Mouse (Mus musculus) ES-Bruce4 (cell line): ENCODE measurements around the gene Epb41l1. TPM values are rescaled to one million over a fixed set of nuclear protein-coding genes. Genes with fewer than 3 reads are reported as not detected.

ENCODE experiments used
- H3K27ac ChIP-seq: 2 replicates; pipeline ENCODE4 v1.5.1; 2012; ENCODE audit warnings: low read length, inconsistent platforms; ENCODE audit not compliant: insufficient read depth
- H3K27me3 ChIP-seq: 2 replicates; pipeline ENCODE4 v1.6.1; 2012; ENCODE audit warnings: mild to moderate bottlenecking, low read length, inconsistent platforms; ENCODE audit not compliant: control insufficient read depth, poor library complexity, insufficient read depth, severe bottlenecking
- H3K36me3 ChIP-seq: 2 replicates; pipeline ENCODE4 v1.6.1; 2012; ENCODE audit warnings: inconsistent platforms, mild to moderate bottlenecking, low read length, moderate library complexity; ENCODE audit not compliant: control insufficient read depth, poor library complexity, insufficient read depth, severe bottlenecking
- H3K4me1 ChIP-seq: one replicate; pipeline ENCODE4 v1.8.1; 2011; ENCODE audit warnings: low read length; ENCODE audit not compliant: control insufficient read depth, insufficient read depth
- H3K4me3 ChIP-seq: 2 replicates; pipeline ENCODE4 v1.5.1; 2011; ENCODE audit warnings: low read depth, mild to moderate bottlenecking, low read length
- H3K9ac ChIP-seq: 2 replicates; pipeline ENCODE4 v1.6.1; 2012; ENCODE audit warnings: low read depth, mild to moderate bottlenecking, inconsistent platforms; ENCODE audit not compliant: poor library complexity, severe bottlenecking
- H3K9me3 ChIP-seq: replicated peaks from 2 replicates; pipeline ENCODE4 v1.6.1; 2012; ENCODE audit warnings: mild to moderate bottlenecking, low read length, inconsistent platforms; ENCODE audit not compliant: control insufficient read depth, poor library complexity, insufficient read depth, severe bottlenecking
- CTCF ChIP-seq: IDR thresholded peaks from one replicate; pipeline ENCODE4 v1.8.1; 2011; ENCODE audit warnings: low read depth, low read length
- EP300 ChIP-seq: IDR thresholded peaks from 2 replicates; pipeline ENCODE4 v1.6.1; 2011; ENCODE audit warnings: low read depth, low read length; ENCODE audit not compliant: insufficient read depth
- POLR2A ChIP-seq: IDR thresholded peaks from one replicate; pipeline ENCODE4 v1.8.1; 2011; ENCODE audit warnings: low read length; ENCODE audit not compliant: insufficient read depth
- polyA plus RNA-seq: library from polyadenylated mRNA; stranded (reverse); fragments of >200 nt; gene quantifications from 2 replicates; pipeline ENCODE4 v1.2.4, GENCODE M21; 2011; ENCODE audit warnings: low read depth; ENCODE audit not compliant: missing spikeins, insufficient read depth, insufficient read length

Epb41l1 gene
- polyA plus RNA-seq, 1 experiment, result 23.6 TPM

- H3K27me3 ChIP-seq, result no peaks in the 10 kb centered on the region
- no peak overlapping the region for H3K27ac ChIP-seq
- TF ChIP-seq CTCF (no peak), POLR2A (no peak), EP300 (no peak)
Measured at GRCm38 (mm10) chr2:156418467-156418866, 2.2 kb upstream of the Epb41l1 start.

GRCm38 (mm10) chr2:156420327-156420693 lies 399 bp upstream of the Epb41l1 start:
- H3K4me3 ChIP-seq, result peak overlapping the region; percentile 50
- peaks cover 6% of the 10 kb centered on the region for H3K4me1 ChIP-seq
- H3K27me3 ChIP-seq, result no peaks in the 10 kb centered on the region

More at GRCm38 (mm10) chr2:156418467-156418866, 2.2 kb upstream of the Epb41l1 start:
- no peaks in the 10 kb centered on the region for H3K36me3 ChIP-seq
- H3K4me3 ChIP-seq, result no peak overlapping the region
- no peak overlapping the region for H3K9ac ChIP-seq
- H3K9me3 ChIP-seq, result no peaks in the 10 kb centered on the region
- peaks cover 4% of the 10 kb centered on the region for H3K4me1 ChIP-seq

GRCm38 (mm10) chr2:156421381-156422110 lies 837 bp downstream of the Epb41l1 start:
- Histone ChIP-seq H3K4me3 (peak overlapping the region; percentile 69), H3K9me3 (no peaks in the 10 kb centered on the region), H3K27ac (no peak overlapping the region), H3K27me3 (no peaks in the 10 kb centered on the region), H3K36me3 (no peaks in the 10 kb centered on the region), H3K4me1 (peaks cover 6% of the 10 kb centered on the region), H3K9ac (peak overlapping the region; percentile 71; the same call in 1 of the 2 replicates)
- peak; percentile 26; the same call in 1 of the 2 replicates for TF ChIP-seq EP300
- no peak for TF ChIP-seq CTCF

More at GRCm38 (mm10) chr2:156420327-156420693, 399 bp upstream of the Epb41l1 start:
- peak overlapping the region; percentile 71 for H3K9ac ChIP-seq
- H3K36me3 ChIP-seq, result no peaks in the 10 kb centered on the region
- H3K9me3 ChIP-seq, result no peaks in the 10 kb centered on the region
- TF ChIP-seq CTCF (no peak), POLR2A (no peak), EP300 (no peak)
- H3K27ac ChIP-seq, result no peak overlapping the region

GRCm38 (mm10) chr2:156422631-156423030 lies 1.9 kb downstream of the Epb41l1 start:
- Histone ChIP-seq H3K36me3 (no peaks in the 10 kb centered on the region), H3K9ac (no peak overlapping the region), H3K27ac (no peak overlapping the region), H3K9me3 (no peaks in the 10 kb centered on the region), H3K4me3 (no peak overlapping the region), H3K4me1 (peaks cover 7% of the 10 kb centered on the region), H3K27me3 (no peaks in the 10 kb centered on the region)
- TF ChIP-seq POLR2A (no peak), CTCF (no peak), EP300 (no peak)

- Histone ChIP-seq H3K4me3 (no peak overlapping the region), H3K36me3 (no peaks in the 10 kb centered on the region), H3K9ac (no peak overlapping the region), H3K27ac (no peak overlapping the region), H3K4me1 (peaks cover 7% of the 10 kb centered on the region), H3K27me3 (no peaks in the 10 kb centered on the region), H3K9me3 (no peaks in the 10 kb centered on the region)
- TF ChIP-seq CTCF (no peak), EP300 (0 out of 2 replicates have a peak, but pooled peaks have one; percentile 26), POLR2A (no peak)
Measured at GRCm38 (mm10) chr2:156423672-156424071, 3.0 kb downstream of the Epb41l1 start.

- TF ChIP-seq EP300, result peak; percentile 85; the same call in 1 of the 2 replicates
- TF ChIP-seq POLR2A, result no peak
- TF ChIP-seq CTCF, result no peak
- Histone ChIP-seq H3K27me3 (no peaks in the 10 kb centered on the region), H3K27ac (peak overlapping the region; percentile 72), H3K4me1 (peaks cover 11% of the 10 kb centered on the region), H3K36me3 (no peaks in the 10 kb centered on the region), H3K9ac (no peak overlapping the region), H3K9me3 (no peaks in the 10 kb centered on the region), H3K4me3 (no peak overlapping the region)
Measured at GRCm38 (mm10) chr2:156425618-156426017, 4.9 kb downstream of the Epb41l1 start.
